Mouse (Mus musculus) retina, postnatal 1 day (tissue): Measurements from ENCODE around the gene Gm17490.

Experiments used
- DNase-seq: peaks from one replicate; pipeline ENCODE4 v3.0.0-alpha.2; 2012

Gene Gm17490

GRCm38 (mm10) chr2:11625890-11626289 is at the start of gene Gm17490:
Gene Gm17490 (minus strand): TSS chr2:11626264.
- DNase-seq, result no peak

- DNase-seq, result no peak
These were observed 46.1 kb upstream of the Gm17490 start for GRCm38 (mm10) chr2:11672144-11672543.

- no peak for DNase-seq
These were observed 39.3 kb upstream of the Gm17490 start for GRCm38 (mm10) chr2:11665326-11665725.

DNA sequence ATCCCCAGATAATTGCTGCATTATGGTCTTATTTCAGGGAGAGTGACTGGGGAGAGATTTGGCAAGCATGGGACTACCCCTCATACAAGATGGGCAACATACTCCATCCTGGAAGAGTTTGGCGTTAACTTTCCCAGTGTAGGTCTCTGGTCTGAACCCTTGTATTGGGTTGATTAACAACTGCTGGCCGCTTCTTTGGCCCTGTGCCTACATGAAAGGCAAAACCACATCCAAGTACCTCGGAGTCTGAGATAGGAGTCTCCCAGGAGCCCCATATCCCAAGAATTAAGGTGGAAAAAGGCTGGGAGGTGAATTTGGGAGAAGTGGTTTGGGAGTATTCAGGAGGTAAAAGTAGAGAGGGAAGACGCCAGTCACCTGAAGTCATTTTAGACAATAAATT is 38.7 kb upstream of the Gm17490 start:
- DNase-seq, result no peak

GRCm38 (mm10) chr2:11664367-11664766 is 38.3 kb upstream of the Gm17490 start:
- peak; percentile 33 for DNase-seq

GRCm38 (mm10) chr2:11663961-11664360 is 37.9 kb upstream of the Gm17490 start:
- peak; percentile 86 for DNase-seq

DNA sequence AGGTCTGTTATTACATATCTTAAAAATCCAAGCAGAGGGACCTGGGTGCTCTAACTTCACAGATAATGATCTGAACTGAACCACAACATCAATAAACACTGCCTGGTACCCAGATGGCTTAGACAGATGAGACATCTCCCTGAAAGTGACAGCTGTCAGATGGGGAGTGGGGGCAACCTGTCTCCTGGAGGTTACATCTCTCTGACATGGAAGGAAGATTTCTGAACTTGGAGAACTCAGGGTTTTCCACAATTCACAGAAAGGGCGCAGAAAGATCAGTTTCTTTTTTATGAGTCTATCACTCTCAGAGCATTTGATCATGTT is 36.8 kb upstream of the Gm17490 start:
- DNase-seq, result no peak

GRCm38 (mm10) chr2:11662143-11662906 is 36.3 kb upstream of the Gm17490 start:
- DNase-seq, result no peak

DNA sequence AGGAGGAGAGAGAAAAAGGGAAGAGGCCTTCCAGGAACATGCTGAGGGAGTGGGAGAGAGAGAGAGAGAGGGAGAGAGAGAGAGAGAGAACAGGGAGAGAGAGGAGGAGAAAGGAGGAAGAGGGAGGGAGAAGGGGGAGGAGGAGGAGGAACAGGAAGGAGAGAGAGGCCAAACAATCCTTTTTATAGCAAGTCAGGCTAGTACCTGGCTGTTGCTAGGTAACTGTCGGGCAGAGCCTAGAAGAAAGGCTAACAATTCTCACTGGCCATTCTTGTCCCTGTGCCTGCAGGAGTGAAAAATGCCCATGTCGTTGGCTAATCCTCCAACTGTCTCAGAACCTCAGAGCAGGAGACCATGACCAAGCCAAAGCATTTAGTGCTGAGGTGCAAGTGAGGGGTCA is 33.2 kb upstream of the Gm17490 start:
- DNase-seq, result no peak

GRCm38 (mm10) chr2:11657581-11657980 is 31.5 kb upstream of the Gm17490 start:
- DNase-seq, result no peak

GRCm38 (mm10) chr2:11654990-11655931 is 29.2 kb upstream of the Gm17490 start:
- DNase-seq, result no peak

- no peak for DNase-seq
These were observed 27.7 kb upstream of the Gm17490 start for GRCm38 (mm10) chr2:11653780-11654179.

GRCm38 (mm10) chr2:11653330-11653729 is 27.3 kb upstream of the Gm17490 start:
- no peak for DNase-seq

GRCm38 (mm10) chr2:11652780-11653179 is 26.7 kb upstream of the Gm17490 start:
- no peak for DNase-seq

DNA sequence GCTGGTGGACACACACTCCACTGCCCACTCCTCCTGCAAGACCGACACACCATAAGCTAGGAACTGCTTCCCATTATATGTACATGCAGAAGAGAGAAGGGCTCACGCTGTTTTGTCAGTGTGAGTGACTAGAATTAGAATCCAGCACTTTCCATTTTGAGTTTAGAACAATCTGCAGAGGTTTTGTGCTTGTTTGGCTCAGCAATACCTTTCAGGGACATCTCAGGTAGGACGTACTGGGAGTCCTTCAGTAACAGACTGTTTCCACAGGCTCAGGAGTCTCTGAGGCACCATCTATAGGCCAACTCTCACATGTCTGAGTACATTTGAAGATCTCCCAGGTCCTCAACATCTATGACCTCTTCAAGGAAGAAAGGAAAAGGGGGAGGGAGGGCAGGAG is 26.1 kb upstream of the Gm17490 start:
- no peak for DNase-seq

- DNase-seq, result no peak
These were observed 25.4 kb upstream of the Gm17490 start for GRCm38 (mm10) chr2:11651476-11651875.

DNA sequence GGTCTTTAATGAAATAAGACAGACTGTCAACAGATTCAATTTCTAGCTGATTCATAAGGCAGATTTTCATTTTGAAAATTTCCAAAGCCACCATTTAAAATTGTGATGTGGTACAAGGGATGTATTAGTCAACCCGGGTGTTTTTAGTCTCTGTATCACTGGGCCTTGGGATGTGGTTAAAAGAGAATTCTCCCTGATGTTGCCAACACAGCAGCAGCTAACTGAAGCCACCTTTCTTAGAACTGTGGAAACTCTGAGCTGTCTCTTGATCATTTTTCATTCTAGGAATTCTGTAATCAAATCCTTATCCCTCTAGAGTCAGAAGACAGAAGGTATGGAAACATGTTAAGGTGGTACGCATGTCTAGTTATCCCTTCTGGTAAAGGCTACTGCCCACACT is 19.2 kb upstream of the Gm17490 start:
- no peak for DNase-seq

DNA sequence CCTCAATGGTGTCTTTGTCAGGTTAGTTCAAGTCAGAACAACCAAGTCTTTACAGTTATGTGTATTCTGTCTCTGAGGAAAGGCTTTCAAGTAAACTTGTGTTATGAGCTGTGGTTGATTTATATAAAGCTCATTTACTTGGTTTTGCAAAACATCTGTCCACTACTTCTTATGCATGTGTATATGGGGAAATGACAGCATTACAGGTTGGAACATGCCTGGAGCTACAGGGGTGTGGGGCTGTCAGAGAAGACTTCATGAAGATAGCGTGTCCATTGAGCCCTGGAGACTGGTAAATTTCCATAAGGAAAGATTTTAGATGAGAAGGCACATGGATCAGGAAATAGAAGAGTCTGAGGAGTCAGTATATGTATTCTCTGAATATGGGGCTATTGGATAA is 18.0 kb upstream of the Gm17490 start:
- DNase-seq, result no peak

GRCm38 (mm10) chr2:11642451-11642941 is 16.4 kb upstream of the Gm17490 start, which contains the start of gene Il2ra:
Gene Il2ra (plus strand): TSS chr2:11642807.
- no peak for DNase-seq

DNA sequence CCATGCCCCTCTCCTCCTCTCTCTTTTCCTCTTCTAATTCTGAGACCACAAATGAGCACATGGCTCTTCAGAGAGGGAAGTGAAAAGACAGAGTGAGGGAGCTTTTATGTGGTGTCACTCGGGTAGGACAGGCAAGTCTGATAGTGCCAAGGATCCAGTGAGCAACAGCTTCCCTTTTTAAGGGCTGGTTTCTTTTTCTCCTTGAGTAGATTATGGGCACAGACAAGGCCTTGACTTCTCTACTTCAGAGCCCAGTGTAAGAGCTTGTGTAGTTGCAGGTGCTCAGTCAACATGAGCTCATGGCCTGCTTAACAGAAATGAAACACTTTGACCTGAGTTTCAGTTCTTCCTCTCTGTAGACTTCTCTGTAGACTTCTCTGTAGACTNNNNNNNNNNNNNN is 11.1 kb upstream of the Gm17490 start:
- no peak for DNase-seq

DNA sequence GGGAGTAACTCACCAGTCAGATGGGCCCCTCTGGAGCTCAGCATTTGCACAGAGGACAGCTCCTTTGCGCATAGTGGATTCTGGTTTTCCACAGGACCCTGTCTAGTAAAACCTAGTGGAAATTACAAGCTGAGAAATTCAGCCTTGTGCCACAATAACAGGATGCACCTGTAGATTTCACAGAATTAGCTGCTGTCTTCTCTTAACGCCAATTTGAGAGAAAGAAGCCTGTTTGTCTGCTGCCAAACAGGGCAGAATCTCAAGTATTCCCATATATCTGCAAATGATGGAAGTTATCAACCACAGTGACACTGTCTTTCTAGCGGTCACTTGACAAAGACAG is 10.0 kb upstream of the Gm17490 start:
- no peak for DNase-seq

- no peak for DNase-seq
These were observed 9.5 kb upstream of the Gm17490 start for GRCm38 (mm10) chr2:11635471-11636137.

DNA sequence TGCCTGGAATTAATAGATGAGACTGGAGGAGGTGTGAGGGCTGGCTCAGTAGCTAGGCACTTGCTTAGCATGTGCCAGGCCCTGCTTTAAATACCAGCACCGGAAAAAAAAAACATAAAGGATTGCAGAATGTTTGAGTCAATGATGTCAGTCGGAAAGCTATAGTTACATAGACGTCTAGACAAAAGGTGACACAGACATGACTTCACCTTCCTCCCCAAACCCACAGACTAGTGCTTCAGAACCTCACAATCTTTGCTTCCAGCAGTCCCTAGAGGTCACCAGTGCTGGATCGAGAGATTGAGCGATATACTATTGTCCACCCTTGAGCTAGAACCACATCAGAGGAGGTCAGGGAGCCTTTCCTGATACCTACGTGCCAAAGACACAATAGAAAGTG is 9.0 kb upstream of the Gm17490 start:
- DNase-seq, result no peak
